Mouse (Mus musculus): ENCODE measurements around the gene Ran.

DNA sequence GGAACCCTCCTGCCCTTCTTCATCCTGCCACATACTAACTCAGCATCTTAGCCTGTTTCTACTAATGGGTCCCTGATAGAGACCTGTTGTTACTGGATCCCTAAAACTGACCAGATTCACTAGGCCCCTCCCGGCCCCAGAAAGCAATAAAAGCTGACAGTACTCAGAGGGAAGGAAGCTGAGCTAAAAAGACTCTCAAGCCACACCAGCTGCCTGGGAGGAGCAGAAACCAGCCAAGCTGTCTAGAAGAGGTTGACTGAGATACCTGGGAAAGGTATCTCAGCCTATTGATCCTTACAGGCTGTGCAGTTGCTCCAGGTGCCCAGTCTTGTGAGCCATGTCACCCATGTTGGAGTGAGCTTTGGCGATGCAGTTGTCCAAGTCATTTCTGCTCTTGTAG, 5.9 kb downstream of the Ran start:
- TF ChIP-seq CTCF (IDR thresholded peaks at IDR 0.05; ENCODE audit: low read depth) (no peak), EP300 (IDR thresholded peaks at IDR 0.05; ENCODE audit: low read depth) (no peak)

Data from liver, postnatal 0 days (tissue).